Mouse (Mus musculus) spleen, postnatal 10 days (tissue): ENCODE measurements around the gene Acbd3.
A peak's percentile ranks its signal among the peaks of the same experiment; 100 is the strongest.

Experiments
- DNase-seq, 2 experiments: peaks; one replicate each; pipeline ENCODE4 v3.0.0; 2021 to 2022; ENCODE audit warnings: low spot score in 2 of 2

The Acbd3 gene

GRCm38 (mm10) chr1:180725704-180726179 is at the start of gene Acbd3:
Gene Acbd3, plus strand, starts transcription at chr1:180726043.
- DNase-seq: peak; percentile 88 to 94

- no peak for DNase-seq
These were observed 34.6 kb upstream of the Acbd3 start for GRCm38 (mm10) chr1:180691284-180691683.

GRCm38 (mm10) chr1:180696626-180697352 is 29.1 kb upstream of the Acbd3 start, which contains the start of gene Mixl1:
Gene Mixl1, minus strand, starts transcription at chr1:180697034.
- DNase-seq: no peak

- DNase-seq: no peak
These were observed 27.8 kb upstream of the Acbd3 start for GRCm38 (mm10) chr1:180698063-180698462.

- DNase-seq: no peak
These were observed 22.4 kb upstream of the Acbd3 start for GRCm38 (mm10) chr1:180703400-180703799.

GRCm38 (mm10) chr1:180707368-180707767 is 18.5 kb upstream of the Acbd3 start:
- no peak for DNase-seq

- no peak for DNase-seq
These were observed 18.0 kb upstream of the Acbd3 start for GRCm38 (mm10) chr1:180707813-180708212.

- DNase-seq: no peak
These were observed 16.7 kb upstream of the Acbd3 start for GRCm38 (mm10) chr1:180708935-180709776.

GRCm38 (mm10) chr1:180718756-180719155 is 7.1 kb upstream of the Acbd3 start:
- no peak for DNase-seq

- DNase-seq: no peak
These were observed 6.4 kb upstream of the Acbd3 start for GRCm38 (mm10) chr1:180719483-180719882.

- DNase-seq: peak; percentile 88 to 91
These were observed 5.7 kb upstream of the Acbd3 start for GRCm38 (mm10) chr1:180719951-180720689.

GRCm38 (mm10) chr1:180722608-180723007 is 3.2 kb upstream of the Acbd3 start:
- DNase-seq: no peak

GRCm38 (mm10) chr1:180723701-180724238 is 2.1 kb upstream of the Acbd3 start:
- no peak for DNase-seq

- no peak for DNase-seq
These were observed 340 bp downstream of the Acbd3 start for GRCm38 (mm10) chr1:180726183-180726582.

GRCm38 (mm10) chr1:180729231-180729630 is 3.4 kb downstream of the Acbd3 start:
- DNase-seq: no peak

- no peak for DNase-seq
These were observed 22.0 kb downstream of the Acbd3 start for GRCm38 (mm10) chr1:180747827-180748226.

- no peak for DNase-seq
These were observed 26.3 kb downstream of the Acbd3 start for GRCm38 (mm10) chr1:180752115-180752514.

- no peak for DNase-seq
These were observed 28.5 kb downstream of the Acbd3 start for GRCm38 (mm10) chr1:180754376-180754775.

GRCm38 (mm10) chr1:180756711-180757110 is 30.9 kb downstream of the Acbd3 start:
- no peak for DNase-seq

- DNase-seq: no peak
These were observed 31.6 kb downstream of the Acbd3 start for GRCm38 (mm10) chr1:180757252-180757955.

GRCm38 (mm10) chr1:180757956-180758520 is 32.2 kb downstream of the Acbd3 start:
- DNase-seq: no peak
